ENCODE assay signal across 9 mouse cellular contexts in the genomic region with DNA sequence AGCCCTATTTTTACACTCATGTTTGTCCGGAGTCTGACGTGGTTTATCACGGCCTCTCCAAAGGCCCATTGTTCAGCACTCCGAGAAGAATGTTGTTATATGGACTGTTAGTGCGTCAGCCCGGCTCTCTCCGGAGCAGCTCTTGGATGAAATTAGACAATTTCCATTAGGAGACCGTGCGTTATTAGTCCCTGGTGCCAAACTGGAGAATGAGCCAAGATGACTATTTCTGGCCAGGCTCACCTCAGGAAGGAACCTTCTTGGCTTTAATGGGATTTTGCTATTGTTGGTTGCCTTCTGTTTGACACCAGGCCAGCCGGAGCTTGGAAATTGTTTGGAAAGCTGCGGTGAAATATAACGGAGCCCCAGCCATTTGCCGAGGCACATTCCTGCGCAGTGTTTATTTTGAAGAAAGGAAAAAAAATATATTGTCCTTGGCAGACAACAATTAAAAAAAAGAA. TPM values are rescaled to one million over a fixed set of nuclear protein-coding genes. Genes with fewer than 3 reads are reported as not detected.
DNase-seq lines count a peak whose midpoint lies in the region; ATAC-seq and TF ChIP-seq lines count a peak whose summit lies in the region.
"Had no signal": no experiment of that assay in that cellular context is flagged by ENCODE, and none has a peak within 500 bp of the region (broad histone marks: within the 10 kb centered on the region; RNA-seq: fewer than 3 reads in every experiment).

No protein-coding gene starts in this region.

- WGBS in heart, embryonic 11.5 days (ENCODE audit: insufficient replicate concordance) = 50% methylated on average over 14 of the region's 14 CpGs
- WGBS in midbrain, embryonic 10.5 days = 77% methylated on average over 14 of the region's 14 CpGs

- no peak for ATAC-seq in heart, embryonic 11.5 days (replicated peaks; ENCODE audit: insufficient number of reproducible peaks, low FRiP score, low TSS enrichment)

- no peaks in the 10 kb centered on the region for H3K36me3 ChIP-seq in heart, embryonic 11.5 days (ENCODE audit: control insufficient read depth, insufficient read depth, low read length)
- H3K36me3 ChIP-seq in midbrain, embryonic 10.5 days = no peaks in the 10 kb centered on the region
- H3K36me3 ChIP-seq: limb, embryonic 12.5 days had no signal

- intact Hi-C loops in gastrocnemius, adult 2 months (cut with DNase I) = no loop called here

- 0 out of 2 replicates have a peak, but pooled peaks cover 2% of the 10 kb centered on the region for H3K4me1 ChIP-seq in heart, embryonic 11.5 days (ENCODE audit: control insufficient read depth, insufficient read depth, low read length)
- 0 out of 2 replicates have a peak, but pooled peaks cover 4% of the 10 kb centered on the region for H3K4me1 ChIP-seq in midbrain, embryonic 10.5 days
- H3K4me1 ChIP-seq: limb, embryonic 12.5 days had no signal

- no peak overlapping the region for H3K27ac ChIP-seq in heart, embryonic 11.5 days (ENCODE audit: low read depth, low read length)
- peak overlapping the region; percentile 73 for H3K27ac ChIP-seq in gastrocnemius, adult 2 months
- no peak overlapping the region for H3K27ac ChIP-seq in midbrain, embryonic 10.5 days (replicated peaks)
- H3K27ac ChIP-seq: limb, embryonic 12.5 days had no signal

- no peak for TF ChIP-seq CTCF in gastrocnemius, adult 2 months (IDR thresholded peaks at IDR 0.05)

- H3K9ac ChIP-seq in heart, embryonic 11.5 days (ENCODE audit: low read depth, low read length) = no peak overlapping the region
- H3K9ac ChIP-seq: limb, embryonic 12.5 days had no signal

- no peak overlapping the region for H3K4me3 ChIP-seq in heart, embryonic 11.5 days (ENCODE audit: low read depth, low read length)
- H3K4me3 ChIP-seq in gastrocnemius, adult 2 months = peak overlapping the region; percentile 33
- H3K4me3 ChIP-seq in midbrain, embryonic 10.5 days = no peak overlapping the region
- H3K4me3 ChIP-seq: limb, embryonic 12.5 days had no signal

- peak; percentile 99 for DNase-seq in heart, adult 11 months
- DNase-seq in gastrocnemius, adult 2 months = peak; percentile 70
- peak; percentile 46 for DNase-seq in kidney, adult 18-20 months
- peak; percentile 83 for DNase-seq in lung, postnatal 36 days
- no peak for DNase-seq in natural killer cell, adult 2 months (ENCODE audit: low spot score in 2 of 2)
- DNase-seq in spleen, adult 18-20 months = no peak
- no peak for DNase-seq in midbrain, embryonic 10.5 days (ENCODE audit: low spot score)

- H3K4me2 ChIP-seq in heart, embryonic 11.5 days = no peak overlapping the region
- H3K4me2 ChIP-seq: limb, embryonic 12.5 days had no signal

- H3K27me3 ChIP-seq in heart, embryonic 11.5 days (ENCODE audit: control insufficient read depth, insufficient read depth, low read length) = 0 out of 2 replicates have a peak, but pooled peaks cover 2% of the 10 kb centered on the region
- 0 out of 2 replicates have a peak, but pooled peaks cover 1% of the 10 kb centered on the region for H3K27me3 ChIP-seq in midbrain, embryonic 10.5 days (ENCODE audit: low read depth, poor library complexity, severe bottlenecking)

- no peaks in the 10 kb centered on the region for H3K9me3 ChIP-seq in heart, embryonic 11.5 days (replicated peaks; ENCODE audit: control insufficient read depth, low read length)
- no peaks in the 10 kb centered on the region for H3K9me3 ChIP-seq in midbrain, embryonic 10.5 days (replicated peaks)
- H3K9me3 ChIP-seq: limb, embryonic 12.5 days had no signal

RNA-seq across cellular contexts. Expression of a gene that starts 16.3 kb away (rescaled TPM):
- 5.0 and 7.0 TPM in 2 replicates for polyA plus RNA-seq in heart, embryonic 11.5 days (2014; fragmentation: Nextera tagmentation; extraction: Ambion mirVana)
- total RNA-seq in gastrocnemius, adult 2 months (2021) = 10 to 100 TPM in 1 of 2 experiments, 1 to 10 TPM in 1; 6.9 to 10.9 TPM
- polyA plus RNA-seq in midbrain, embryonic 10.5 days (2016; fragmentation: Nextera tagmentation; extraction: Ambion mirVana) = 2.5 and 4.8 TPM in 2 replicates

Comparison
In these comparisons a context has a peak if more than half of its experiments do, and no peak if none do; other contexts are left out.
1. DNase-seq: peak in heart, adult 11 months (single experiment), gastrocnemius, adult 2 months (single experiment), kidney, adult 18-20 months (single experiment) and lung, postnatal 36 days (single experiment); none in natural killer cell, adult 2 months (0 of 2), spleen, adult 18-20 months (0 of 2) and midbrain, embryonic 10.5 days (single experiment).